Mouse (Mus musculus) embryonic facial prominence, embryonic 14.5 days (tissue): ENCODE measurements around the gene Cd81. TPM values are rescaled to one million over a fixed set of nuclear protein-coding genes. Genes with fewer than 3 reads are reported as not detected.

Experiments used
- ATAC-seq: fragments of 200-750 bp; cut with Nextera tagmentation; 2 replicates; pipeline ENCODE4 v1.8.0; 2017; ENCODE audit warnings: low read depth, moderate number of reproducible peaks, moderate TSS enrichment
- DNase-seq: peaks from one replicate; pipeline ENCODE4 v3.0.0-alpha.2; 2015; ENCODE audit warnings: low spot score
- H3K27ac ChIP-seq: fragments of 300-500 bp; sonication (generic); replicated peaks from 2 replicates; pipeline ENCODE4 v1.5.1; 2014; ENCODE audit warnings: low read depth, mild to moderate bottlenecking, low read length, moderate library complexity
- H3K27me3 ChIP-seq: fragments of 300-500 bp; sonication (generic); replicated peaks from 2 replicates; pipeline ENCODE4 v1.6.1; 2014; ENCODE audit warnings: low read length; ENCODE audit not compliant: control insufficient read depth, insufficient read depth
- H3K36me3 ChIP-seq: fragments of 300-500 bp; sonication (generic); 2 replicates; pipeline ENCODE4 v1.6.1; 2014; ENCODE audit warnings: low read length, mixed read lengths; ENCODE audit not compliant: control insufficient read depth, insufficient read depth
- H3K4me1 ChIP-seq: fragments of 300-500 bp; sonication (generic); 2 replicates; pipeline ENCODE4 v1.6.1; 2014; ENCODE audit warnings: antibody characterized with exemption, low read length; ENCODE audit not compliant: control insufficient read depth, insufficient read depth
- H3K4me2 ChIP-seq: fragments of 300-500 bp; sonication (generic); 2 replicates; pipeline ENCODE4 v1.6.1; 2014; ENCODE audit warnings: low read depth, mild to moderate bottlenecking, low read length, moderate library complexity, mixed read lengths
- H3K4me3 ChIP-seq: fragments of 300-500 bp; sonication (generic); 2 replicates; pipeline ENCODE4 v1.5.1; 2014; ENCODE audit warnings: low read depth, mild to moderate bottlenecking, low read length
- H3K9ac ChIP-seq: fragments of 300-500 bp; sonication (generic); 2 replicates; pipeline ENCODE4 v1.6.1; 2014; ENCODE audit warnings: low read depth, mild to moderate bottlenecking, low read length, moderate library complexity, mixed read lengths
- H3K9me3 ChIP-seq: fragments of 300-500 bp; sonication (generic); 2 replicates; pipeline ENCODE4 v1.6.1; 2016; ENCODE audit warnings: low read length; ENCODE audit not compliant: control insufficient read depth
- WGBS: fragments of 180-500 bp; shearing (Covaris S2); extraction: QIAGEN DNeasy Blood & Tissue Kit; methylation state at CpG from one replicate; pipeline ENCODE4 v1.1.7; 2014; 5-methylcytosine and 5-hydroxymethylcytosine counted together
- polyA plus RNA-seq: library from polyadenylated mRNA; unstranded; fragments of >200 nt; fragmentation: Nextera tagmentation; extraction: Ambion mirVana; gene quantifications from 2 replicates; pipeline ENCODE4 v1.2.1, GENCODE M21; 2014

Cd81 gene
- polyA plus RNA-seq, 1 experiment from 2014 or later, result 635 TPM

- Histone ChIP-seq H3K27me3 (no peaks in the 10 kb centered on the region), H3K4me3 (no peak overlapping the region), H3K9ac (peak overlapping the region; percentile 35; the same call in 1 of the 2 replicates), H3K27ac (peak overlapping the region; percentile 97), H3K4me2 (peak overlapping the region; percentile 35), H3K4me1 (peaks cover 15% of the 10 kb centered on the region), H3K9me3 (no peaks in the 10 kb centered on the region), H3K36me3 (no peaks in the 10 kb centered on the region)
- 37% methylated on average over 3 of the region's 4 CpGs for WGBS
- DNase-seq, result peak; percentile 89
- ATAC-seq, result peak; percentile 79
These were observed 43.4 kb upstream of the Cd81 start for GRCm38 (mm10) chr7:143008996-143009665.

GRCm38 (mm10) chr7:143009996-143010395 lies 42.5 kb upstream of the Cd81 start:
- Histone ChIP-seq H3K4me1 (peaks cover 16% of the 10 kb centered on the region), H3K36me3 (no peaks in the 10 kb centered on the region), H3K27me3 (no peaks in the 10 kb centered on the region), H3K9ac (no peak overlapping the region), H3K27ac (peak overlapping the region; percentile 97), H3K9me3 (no peaks in the 10 kb centered on the region), H3K4me3 (no peak overlapping the region), H3K4me2 (no peak overlapping the region)
- 91% methylated on average over 4 of the region's 4 CpGs for WGBS
- DNase-seq (no peak), ATAC-seq (no peak)

GRCm38 (mm10) chr7:143011226-143011625 lies 41.3 kb upstream of the Cd81 start:
- Histone ChIP-seq H3K4me1 (peaks cover 28% of the 10 kb centered on the region), H3K27ac (no peak overlapping the region), H3K36me3 (no peaks in the 10 kb centered on the region), H3K27me3 (no peaks in the 10 kb centered on the region), H3K4me3 (no peak overlapping the region), H3K4me2 (no peak overlapping the region), H3K9me3 (no peaks in the 10 kb centered on the region), H3K9ac (no peak overlapping the region)
- ATAC-seq (no peak), DNase-seq (no peak)
- 100% methylated on average over 1 of the region's 1 CpGs for WGBS

- Histone ChIP-seq H3K9me3 (no peaks in the 10 kb centered on the region), H3K9ac (no peak overlapping the region), H3K27me3 (no peaks in the 10 kb centered on the region), H3K27ac (no peak overlapping the region), H3K4me3 (no peak overlapping the region), H3K4me1 (peaks cover 31% of the 10 kb centered on the region), H3K36me3 (no peaks in the 10 kb centered on the region), H3K4me2 (no peak overlapping the region)
- 73% methylated on average over 5 of the region's 5 CpGs for WGBS
- no peak for ATAC-seq
- DNase-seq, result peak; percentile 61
These were observed 40.2 kb upstream of the Cd81 start for GRCm38 (mm10) chr7:143012230-143012875.

GRCm38 (mm10) chr7:143013420-143014178 lies 38.9 kb upstream of the Cd81 start:
- Histone ChIP-seq H3K4me3 (no peak overlapping the region), H3K36me3 (no peaks in the 10 kb centered on the region), H3K27ac (no peak overlapping the region), H3K9ac (no peak overlapping the region), H3K4me1 (peaks cover 25% of the 10 kb centered on the region), H3K4me2 (no peak overlapping the region), H3K27me3 (no peaks in the 10 kb centered on the region), H3K9me3 (no peaks in the 10 kb centered on the region)
- WGBS, result 73% methylated on average over 8 of the region's 8 CpGs
- DNase-seq (no peak), ATAC-seq (no peak)

GRCm38 (mm10) chr7:143014862-143015659 lies 37.5 kb upstream of the Cd81 start:
- H3K27ac ChIP-seq, result no peak overlapping the region
- DNase-seq, result no peak
- no peak overlapping the region for H3K9ac ChIP-seq
- no peak overlapping the region for H3K4me2 ChIP-seq
- H3K4me3 ChIP-seq, result no peak overlapping the region
- no peaks in the 10 kb centered on the region for H3K9me3 ChIP-seq
- H3K36me3 ChIP-seq, result no peaks in the 10 kb centered on the region
- 83% methylated on average over 7 of the region's 7 CpGs for WGBS
- no peaks in the 10 kb centered on the region for H3K27me3 ChIP-seq
- no peak for ATAC-seq
- H3K4me1 ChIP-seq, result peaks cover 15% of the 10 kb centered on the region

GRCm38 (mm10) chr7:143015755-143016423 lies 36.6 kb upstream of the Cd81 start:
- Histone ChIP-seq H3K4me1 (peaks cover 15% of the 10 kb centered on the region), H3K4me3 (no peak overlapping the region), H3K27me3 (no peaks in the 10 kb centered on the region), H3K36me3 (no peaks in the 10 kb centered on the region), H3K4me2 (no peak overlapping the region), H3K9me3 (no peaks in the 10 kb centered on the region), H3K9ac (no peak overlapping the region), H3K27ac (peak overlapping the region; percentile 52)
- DNase-seq, result peak; percentile 74
- ATAC-seq, result peak; percentile 58
- WGBS, result 0% methylated on average over 1 of the region's 1 CpGs
